Mouse (Mus musculus) forebrain, embryonic 14.5 days (tissue): ENCODE measurements around the gene Apom. TPM values are rescaled to one million over a fixed set of nuclear protein-coding genes. Genes with fewer than 3 reads are reported as not detected.
A peak's percentile ranks its signal among the peaks of the same experiment; 100 is the strongest.
"Not testable (repeated sequence)": the region's sequence is repeated elsewhere in the genome, so short reads cannot be mapped to it uniquely, and the experiment has no call there.

Source experiments
- ATAC-seq: fragments of 200-750 bp; cut with Nextera tagmentation; 2 replicates; pipeline ENCODE4 v1.8.0; 2017; ENCODE audit warnings: mild to moderate bottlenecking, moderate library complexity
- DNase-seq: peaks from one replicate; pipeline ENCODE4 v3.0.0-alpha.2; 2015; ENCODE audit warnings: low spot score
- H3K27ac ChIP-seq: fragments of 300-500 bp; sonication (generic); 2 replicates; pipeline ENCODE4 v1.5.1; 2014; ENCODE audit warnings: low read depth, mild to moderate bottlenecking, control low read depth, low read length, moderate library complexity
- H3K27me3 ChIP-seq: fragments of 300-500 bp; sonication (generic); replicated peaks from 2 replicates; pipeline ENCODE4 v1.6.1; 2014; ENCODE audit warnings: low read length, control low read depth, mixed read lengths; ENCODE audit not compliant: control insufficient read depth, insufficient read depth
- H3K36me3 ChIP-seq: fragments of 300-500 bp; sonication (generic); 2 replicates; pipeline ENCODE4 v1.6.1; 2014; ENCODE audit warnings: low read length, control low read depth; ENCODE audit not compliant: control insufficient read depth, insufficient read depth
- H3K4me1 ChIP-seq: fragments of 300-500 bp; sonication (generic); 2 replicates; pipeline ENCODE4 v1.6.1; 2014; ENCODE audit warnings: antibody characterized with exemption, low read length, control low read depth; ENCODE audit not compliant: control insufficient read depth, insufficient read depth
- H3K4me2 ChIP-seq: fragments of 300-500 bp; sonication (generic); 2 replicates; pipeline ENCODE4 v1.6.1; 2014; ENCODE audit warnings: mild to moderate bottlenecking, control low read depth, low read length
- H3K4me3 ChIP-seq: fragments of 300-500 bp; sonication (generic); 2 replicates; pipeline ENCODE4 v1.5.1; 2014; ENCODE audit warnings: low read depth, low read length, control low read depth
- H3K9ac ChIP-seq: fragments of 300-500 bp; sonication (generic); 2 replicates; pipeline ENCODE4 v1.6.1; 2014; ENCODE audit warnings: mild to moderate bottlenecking, low read length, control low read depth, moderate library complexity
- H3K9me3 ChIP-seq: fragments of 300-500 bp; sonication (generic); replicated peaks from 2 replicates; pipeline ENCODE4 v1.6.1; 2016; ENCODE audit warnings: low read length, control low read depth, mixed read lengths; ENCODE audit not compliant: control insufficient read depth
- WGBS: fragments of 180-500 bp; shearing (Covaris S2); extraction: QIAGEN DNeasy Blood & Tissue Kit; methylation state at CpG from one replicate; pipeline ENCODE4 v1.1.7; 2014; 5-methylcytosine and 5-hydroxymethylcytosine counted together
- polyA plus RNA-seq: library from polyadenylated mRNA; unstranded; fragments of >200 nt; fragmentation: Nextera tagmentation; extraction: Ambion mirVana; gene quantifications from 2 replicates; pipeline ENCODE4 v1.2.1, GENCODE M21; 2014

The Apom gene
- polyA plus RNA-seq, 1 experiment from 2014 or later = 0.29 TPM

DNA sequence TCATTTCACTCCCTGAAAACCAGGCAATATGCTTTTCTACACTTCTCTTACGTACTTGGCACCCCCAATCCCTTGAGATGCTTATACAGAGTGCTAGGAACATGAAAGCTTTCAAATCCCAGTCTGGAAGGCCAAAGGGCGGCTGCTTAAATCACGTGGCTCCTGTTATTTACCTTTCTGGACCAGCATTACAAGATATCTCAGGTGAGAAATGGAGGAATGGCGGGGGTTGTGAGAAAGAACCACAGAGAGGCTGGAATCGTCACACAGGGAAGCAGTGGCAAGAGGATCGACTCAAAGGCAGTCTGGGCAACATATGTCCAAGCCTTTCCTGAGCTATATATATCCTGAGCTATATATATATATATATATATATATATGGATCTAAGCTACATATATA lies 6.3 kb downstream of the Apom start:
- H3K9ac ChIP-seq = peak overlapping the region; percentile 84
- no peak overlapping the region for H3K27ac ChIP-seq
- H3K4me2 ChIP-seq = peak overlapping the region; percentile 62
- H3K27me3 ChIP-seq = no peaks in the 10 kb centered on the region
- peaks cover 26% of the 10 kb centered on the region for H3K36me3 ChIP-seq
- H3K4me3 ChIP-seq = peak overlapping the region; percentile 49
- DNase-seq = no peak
- no peak for ATAC-seq
- H3K9me3 ChIP-seq = no peaks in the 10 kb centered on the region
- WGBS = 35% methylated on average over 6 of the region's 6 CpGs
- peaks cover 7% of the 10 kb centered on the region; the same call in 1 of the 2 replicates for H3K4me1 ChIP-seq

DNA sequence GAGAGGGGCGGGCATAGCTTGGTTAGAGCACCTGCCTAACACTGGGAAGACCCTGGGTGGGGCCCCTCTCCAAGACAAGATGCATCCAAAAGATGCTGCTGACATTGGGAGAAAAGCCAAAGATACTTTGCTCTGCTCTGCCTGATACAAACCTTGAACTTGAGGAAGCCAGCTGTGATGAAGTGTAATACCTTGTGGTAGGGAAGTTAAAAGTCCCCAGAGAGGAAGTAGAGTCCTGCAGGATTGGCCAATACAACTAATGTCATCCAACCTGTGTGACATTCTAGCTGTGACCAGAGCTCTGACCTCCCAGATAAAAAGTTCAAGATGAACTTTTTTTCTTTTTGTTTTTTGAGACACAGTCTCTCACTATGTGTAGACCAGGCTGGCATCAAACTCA lies 6.8 kb downstream of the Apom start:
- ATAC-seq = no peak
- Histone ChIP-seq H3K9ac (no peak overlapping the region), H3K27me3 (no peaks in the 10 kb centered on the region), H3K4me2 (0 out of 2 replicates have a peak overlapping the region, but pooled peaks have one; percentile 62), H3K27ac (no peak overlapping the region), H3K4me3 (no peak overlapping the region), H3K9me3 (no peaks in the 10 kb centered on the region), H3K36me3 (peaks cover 22% of the 10 kb centered on the region), H3K4me1 (peaks cover 12% of the 10 kb centered on the region)
- DNase-seq = no peak
- WGBS = 96% methylated on average over 1 of the region's 1 CpGs

DNA sequence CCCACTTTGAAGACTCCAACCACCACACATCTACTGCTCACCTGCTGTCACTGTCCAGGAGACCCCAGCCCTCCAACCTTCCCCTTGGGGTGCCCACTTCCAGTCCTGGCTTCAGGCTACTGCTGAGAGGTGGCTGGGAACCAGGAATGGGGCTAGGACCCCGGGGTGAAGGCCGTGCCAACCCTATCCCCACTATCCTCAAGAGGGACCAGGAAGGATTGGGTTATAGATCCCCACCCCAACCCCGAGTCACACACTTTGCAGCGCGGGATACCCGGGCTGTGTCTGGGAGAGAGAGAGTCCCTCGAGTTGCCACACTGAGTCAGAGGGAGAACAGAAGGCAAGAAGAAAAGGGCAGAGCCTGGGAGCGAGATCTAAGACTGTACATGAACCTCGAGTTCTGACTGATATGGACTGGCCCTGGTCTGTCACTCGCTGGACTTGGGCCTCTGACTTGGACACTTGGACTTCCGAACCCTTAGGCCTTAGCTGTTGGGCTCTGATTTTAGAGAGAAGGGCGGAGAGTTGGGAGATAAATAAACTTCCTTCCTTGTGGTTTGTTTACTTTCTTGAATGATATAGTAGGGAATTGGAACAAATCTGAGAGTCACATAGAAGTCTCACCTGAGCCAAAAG lies 7.5 kb downstream of the Apom start:
- not testable (repeated sequence) for H3K4me3 ChIP-seq, H3K27me3 ChIP-seq, H3K9ac ChIP-seq, DNase-seq, H3K4me2 ChIP-seq, H3K27ac ChIP-seq, H3K9me3 ChIP-seq, ATAC-seq
- peaks cover 26% of the 10 kb centered on the region for H3K36me3 ChIP-seq
- WGBS = 92% methylated on average over 12 of the region's 12 CpGs
- peaks cover 15% of the 10 kb centered on the region for H3K4me1 ChIP-seq

DNA sequence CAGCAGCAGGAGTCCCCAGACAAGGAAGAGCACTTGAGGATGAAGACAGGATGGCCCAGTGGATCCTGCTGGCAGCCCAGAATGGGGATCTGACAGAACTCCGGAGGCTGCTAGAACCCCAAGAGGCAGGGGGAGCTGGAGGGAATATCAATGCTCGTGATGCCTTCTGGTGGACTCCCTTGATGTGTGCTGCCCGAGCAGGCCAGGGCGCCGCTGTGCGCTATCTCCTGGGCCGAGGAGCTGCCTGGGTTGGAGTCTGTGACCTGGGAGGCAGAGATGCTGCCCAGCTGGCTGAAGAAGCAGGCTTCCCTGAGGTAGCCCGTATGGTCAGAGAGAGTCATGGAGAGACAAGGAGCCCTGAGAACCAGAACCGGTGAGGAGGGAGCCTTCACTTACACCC lies 8.6 kb downstream of the Apom start:
- DNase-seq, ATAC-seq, H3K9ac ChIP-seq, H3K4me2 ChIP-seq, H3K27me3 ChIP-seq, H3K9me3 ChIP-seq, H3K4me3 ChIP-seq, H3K27ac ChIP-seq: not testable (repeated sequence)
- peaks cover 15% of the 10 kb centered on the region for H3K4me1 ChIP-seq
- H3K36me3 ChIP-seq = peaks cover 35% of the 10 kb centered on the region
- WGBS = 94% methylated on average over 9 of the region's 9 CpGs

DNA sequence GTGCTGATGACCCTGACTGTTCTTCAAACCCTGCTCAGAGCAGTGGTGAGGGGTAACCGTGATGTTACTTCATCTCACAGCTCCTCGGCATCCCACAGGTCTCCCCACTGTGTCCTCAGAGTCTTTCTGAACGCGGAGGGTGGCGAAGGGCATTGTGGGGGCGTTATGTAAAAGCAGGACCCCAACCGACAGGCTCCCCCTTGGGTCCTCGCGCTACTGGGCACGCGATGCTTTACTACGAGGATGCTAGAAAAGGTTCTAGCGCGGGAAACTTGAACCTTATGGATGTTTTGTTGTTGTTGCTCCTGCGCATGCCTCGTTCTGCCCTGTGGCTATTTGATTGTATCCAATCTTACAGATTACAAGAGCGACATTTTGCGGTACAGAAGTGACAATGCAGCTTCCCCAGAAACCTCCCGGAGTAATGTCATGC lies 10.0 kb downstream of the Apom start, which contains the start of gene Csnk2b:
Gene Csnk2b (minus strand): TSS at position 183 of the 433 bp plus-strand sequence.
- Histone ChIP-seq H3K4me1 (peaks cover 13% of the 10 kb centered on the region), H3K4me3 (peak within 1 kb of the TSS; percentile 89), H3K9me3 (no peaks in the 10 kb centered on the region), H3K9ac (peak within 1 kb of the TSS; percentile 93), H3K36me3 (peaks cover 44% of the 10 kb centered on the region), H3K27me3 (no peaks in the 10 kb centered on the region), H3K27ac (peak within 1 kb of the TSS; percentile 90), H3K4me2 (peak within 1 kb of the TSS; percentile 97)
- under 1% methylated on average over 19 of the region's 19 CpGs for WGBS
- DNase-seq (peak; percentile 91), ATAC-seq (no peak; the same call in none of the 2 replicates)

DNA sequence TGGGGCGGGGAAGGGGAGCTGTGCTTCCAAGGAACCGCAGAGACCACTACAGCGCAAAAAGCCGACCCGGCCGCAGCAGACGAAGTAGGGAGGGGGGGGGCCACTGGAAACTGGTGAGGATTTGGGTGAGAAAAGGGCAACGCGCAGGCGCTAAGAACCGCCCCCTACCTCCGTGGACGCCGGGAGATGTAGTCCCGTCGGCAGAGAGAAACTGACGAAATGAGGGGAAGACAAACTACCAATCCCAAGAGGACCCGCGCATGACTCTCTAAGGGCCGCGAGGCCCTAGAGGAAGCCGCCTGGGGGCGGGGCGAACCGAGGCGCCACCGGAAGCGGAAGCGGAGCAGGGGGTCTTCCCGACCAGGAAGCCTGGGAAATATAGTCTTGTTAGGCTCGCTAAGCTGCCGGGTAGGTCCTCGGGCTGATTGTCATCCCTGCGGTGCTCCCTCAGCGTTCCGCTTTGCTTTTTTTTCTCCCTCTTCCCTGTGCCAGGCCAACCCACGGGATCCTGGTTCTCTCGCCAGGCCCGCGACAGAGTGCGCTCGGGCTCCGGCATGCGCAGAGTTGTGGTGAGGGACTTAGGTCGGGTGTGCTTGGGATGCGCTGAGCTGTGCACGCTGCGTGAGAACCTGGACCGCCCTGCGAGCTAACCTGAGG lies 10.6 kb downstream of the Apom start, which contains the start of gene Gpank1:
Gene Gpank1 (plus strand): TSS at position 313 of the 657 bp plus-strand sequence.
- Histone ChIP-seq H3K4me1 (peaks cover 11% of the 10 kb centered on the region), H3K36me3 (peaks cover 49% of the 10 kb centered on the region), H3K27ac (peak within 1 kb of the TSS; percentile 90), H3K9me3 (no peaks in the 10 kb centered on the region), H3K4me3 (peak within 1 kb of the TSS; percentile 89), H3K4me2 (peak within 1 kb of the TSS; percentile 97), H3K9ac (peak within 1 kb of the TSS; percentile 93), H3K27me3 (no peaks in the 10 kb centered on the region)
- peak; percentile 97 for ATAC-seq
- WGBS = under 1% methylated on average over 49 of the region's 50 CpGs
- DNase-seq = peak; percentile 100

DNA sequence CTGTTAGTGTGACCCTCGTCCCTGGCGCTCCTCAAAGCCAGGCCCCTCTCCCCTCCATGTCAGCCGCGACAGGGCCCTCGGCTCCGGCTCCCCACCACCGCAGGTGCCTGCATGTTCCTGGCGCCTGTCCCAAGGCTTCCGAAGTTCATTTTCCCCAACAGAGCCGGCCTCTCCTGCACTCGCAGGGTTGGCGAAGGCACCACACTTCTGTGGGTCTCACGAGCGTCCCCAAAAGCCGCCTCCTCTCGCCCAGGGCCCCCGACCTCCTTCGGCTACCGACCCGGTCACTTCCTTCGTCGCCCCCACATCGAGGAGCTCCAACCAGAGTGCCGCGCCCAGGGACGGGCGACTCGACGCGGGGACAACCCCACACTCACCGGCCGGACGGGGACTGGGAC lies 11.1 kb downstream of the Apom start:
- DNase-seq (no peak), ATAC-seq (no peak; the same call in 1 of the 2 replicates)
- H3K9me3 ChIP-seq = no peaks in the 10 kb centered on the region
- under 1% methylated on average over 33 of the region's 33 CpGs for WGBS
- no peaks in the 10 kb centered on the region for H3K27me3 ChIP-seq
- H3K36me3 ChIP-seq = peaks cover 54% of the 10 kb centered on the region
- H3K4me3 ChIP-seq = peak overlapping the region; percentile 89
- H3K9ac ChIP-seq = peak overlapping the region; percentile 93
- peaks cover 11% of the 10 kb centered on the region for H3K4me1 ChIP-seq
- H3K4me2 ChIP-seq = peak overlapping the region; percentile 97
- peak overlapping the region; percentile 66 for H3K27ac ChIP-seq

DNA sequence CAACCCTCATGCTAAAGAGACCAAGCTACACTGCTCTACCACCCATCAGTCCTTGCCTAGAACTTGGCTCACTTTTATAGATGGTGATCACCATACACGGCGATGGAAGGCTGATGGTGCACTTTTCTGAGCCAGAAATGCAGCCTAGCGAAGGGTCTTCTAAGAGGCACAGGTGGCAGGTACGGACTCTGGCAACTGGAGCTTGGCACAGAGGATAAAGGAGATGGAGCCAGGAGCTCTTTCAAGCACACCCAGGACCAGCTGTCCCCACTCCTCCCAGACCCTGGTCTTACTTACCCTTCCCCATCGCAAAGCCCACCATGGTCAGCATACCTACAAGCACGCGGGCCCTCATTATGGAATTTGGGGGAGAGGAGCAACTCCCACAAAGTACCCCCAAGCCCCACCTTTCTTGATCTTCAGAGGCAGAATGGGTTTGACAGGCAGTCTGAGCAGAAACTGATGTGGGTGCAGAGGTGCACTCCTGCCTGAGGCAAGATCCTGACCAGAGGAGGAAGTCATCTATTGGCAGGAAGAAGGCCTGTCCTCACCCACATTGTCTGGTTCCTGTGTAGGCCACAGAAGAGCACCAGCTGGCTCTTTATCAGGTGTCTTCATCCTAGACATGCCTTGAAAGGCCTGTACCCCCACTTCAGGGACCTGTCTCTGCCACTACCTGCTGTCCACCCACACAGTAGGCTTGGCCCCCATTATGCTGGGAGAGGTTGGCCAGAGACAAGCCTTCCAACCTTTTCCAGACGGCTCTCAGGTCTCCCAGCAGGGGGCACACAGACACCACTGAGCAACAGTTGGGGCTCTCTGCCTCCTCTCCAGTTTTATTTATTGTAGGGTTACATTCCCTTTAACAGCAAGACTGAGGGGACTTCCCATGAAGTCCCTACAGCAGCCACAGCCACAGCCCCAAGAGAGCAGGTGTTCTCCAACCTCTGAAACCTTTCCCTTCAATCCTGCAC lies 16.5 kb downstream of the Apom start, which contains the start of gene Ly6g5b:
Gene Ly6g5b (minus strand): TSS at position 383 of the 974 bp plus-strand sequence.
- Histone ChIP-seq H3K27ac (no peak within 1 kb of the TSS), H3K36me3 (peaks cover 59% of the 10 kb centered on the region), H3K9me3 (no peaks in the 10 kb centered on the region), H3K27me3 (no peaks in the 10 kb centered on the region), H3K9ac (no peak within 1 kb of the TSS), H3K4me3 (no peak within 1 kb of the TSS), H3K4me1 (peaks cover 5% of the 10 kb centered on the region), H3K4me2 (no peak within 1 kb of the TSS)
- ATAC-seq (no peak), DNase-seq (no peak)
- WGBS = 85% methylated on average over 8 of the region's 8 CpGs
